Mouse (Mus musculus) adrenal gland, postnatal 4 days (tissue): ENCODE data around the gene Sgtb. TPM values are rescaled to one million over a fixed set of nuclear protein-coding genes. Genes with fewer than 3 reads are reported as not detected.
A peak's percentile ranks its signal among the peaks of the same experiment; 100 is the strongest.

ENCODE experiments used
- DNase-seq, 2 experiments: peaks; one replicate each; pipeline ENCODE4 v3.0.0; 2021 to 2022; ENCODE audit warnings: low spot score in 2 of 2, mixed read lengths in 2 of 2
- total RNA-seq, 2 experiments: library from RNA; stranded (reverse); gene quantifications; 2 replicates each; pipeline ENCODE4 v1.2.3; 2021

Sgtb gene
- total RNA-seq, 2 experiments from 2014 or later: 5.7 to 6.4 TPM

- DNase-seq: no peak
These were observed 772 bp upstream of the Sgtb start for GRCm38 (mm10) chr13:104108651-104109287.

- DNase-seq: peak in 1 of 2 experiments; percentile 7
These were observed 428 bp downstream of the Sgtb start for GRCm38 (mm10) chr13:104109816-104110521.

GRCm38 (mm10) chr13:104110526-104110925 lies 985 bp downstream of the Sgtb start:
- DNase-seq: no peak

GRCm38 (mm10) chr13:104112266-104112900 lies 2.8 kb downstream of the Sgtb start:
- DNase-seq: no peak

- DNase-seq: no peak
These were observed 4.2 kb downstream of the Sgtb start for GRCm38 (mm10) chr13:104113782-104114181.

GRCm38 (mm10) chr13:104114827-104115226 lies 5.3 kb downstream of the Sgtb start:
- no peak for DNase-seq

- DNase-seq: no peak
These were observed 12.7 kb downstream of the Sgtb start for GRCm38 (mm10) chr13:104122078-104122840.

GRCm38 (mm10) chr13:104123662-104124381 lies 14.3 kb downstream of the Sgtb start:
- DNase-seq: no peak

GRCm38 (mm10) chr13:104132561-104132960 lies 23.0 kb downstream of the Sgtb start:
- no peak for DNase-seq

- DNase-seq: no peak
These were observed 25.1 kb downstream of the Sgtb start for GRCm38 (mm10) chr13:104134510-104135085.

GRCm38 (mm10) chr13:104139369-104140209 lies 30.0 kb downstream of the Sgtb start:
- peak; percentile 56 to 63 for DNase-seq

- no peak for DNase-seq
These were observed 35.3 kb downstream of the Sgtb start for GRCm38 (mm10) chr13:104144871-104145270.

- no peak for DNase-seq
These were observed 36.1 kb downstream of the Sgtb start for GRCm38 (mm10) chr13:104145646-104146045.

- DNase-seq: no peak
These were observed 44.6 kb downstream of the Sgtb start for GRCm38 (mm10) chr13:104154180-104154579.

GRCm38 (mm10) chr13:104155106-104155505 lies 45.6 kb downstream of the Sgtb start:
- no peak for DNase-seq

- no peak for DNase-seq
These were observed 46.1 kb downstream of the Sgtb start for GRCm38 (mm10) chr13:104155686-104156085.

GRCm38 (mm10) chr13:104171711-104172110 lies 62.2 kb downstream of the Sgtb start:
- no peak for DNase-seq

GRCm38 (mm10) chr13:104172498-104172897 lies 63.0 kb downstream of the Sgtb start:
- DNase-seq: no peak

GRCm38 (mm10) chr13:104176874-104177273 lies 67.3 kb downstream of the Sgtb start:
- DNase-seq: no peak
